Mouse (Mus musculus): ENCODE results near the gene Usf3. TPM values are rescaled to one million over a fixed set of nuclear protein-coding genes. Genes with fewer than 3 reads are reported as not detected.

The Usf3 gene
- polyA plus RNA-seq, 1 experiment from 2014 or later, result 3.1 TPM

- Histone ChIP-seq H3K9ac (peak overlapping the region; percentile 95), H3K4me1 (peaks cover 14% of the 10 kb centered on the region), H3K36me3 (no peaks in the 10 kb centered on the region), H3K27ac (peak overlapping the region; percentile 99), H3K27me3 (no peaks in the 10 kb centered on the region), H3K4me2 (peak overlapping the region; percentile 84), H3K4me3 (peak overlapping the region; percentile 97), H3K9me3 (no peaks in the 10 kb centered on the region)
- ATAC-seq (ENCODE audit: insufficient number of reproducible peaks, low FRiP score, low TSS enrichment, low read depth), result peak; percentile 86
- under 1% methylated on average over 42 of the region's 44 CpGs for WGBS
Measured at GRCm38 (mm10) chr16:44140186-44140787, 32.8 kb upstream of the Usf3 start.

- WGBS, result 35% methylated on average over 6 of the region's 6 CpGs
- Histone ChIP-seq H3K4me1 (peaks cover 14% of the 10 kb centered on the region), H3K4me2 (peak overlapping the region; percentile 84; the same call in 1 of the 2 replicates), H3K4me3 (peak overlapping the region; percentile 97), H3K9me3 (no peaks in the 10 kb centered on the region), H3K27me3 (no peaks in the 10 kb centered on the region), H3K27ac (peak overlapping the region; percentile 50; the same call in 1 of the 2 replicates), H3K9ac (no peak overlapping the region), H3K36me3 (no peaks in the 10 kb centered on the region)
- no peak for ATAC-seq (ENCODE audit: insufficient number of reproducible peaks, low FRiP score, low TSS enrichment, low read depth)
Measured at GRCm38 (mm10) chr16:44141483-44141882, 31.6 kb upstream of the Usf3 start.

- 88% methylated on average over 1 of the region's 1 CpGs for WGBS
- H3K4me1 ChIP-seq, result no peaks in the 10 kb centered on the region
- no peak for ATAC-seq (ENCODE audit: insufficient number of reproducible peaks, low FRiP score, low TSS enrichment, low read depth)
- H3K27me3 ChIP-seq, result no peaks in the 10 kb centered on the region
- no peak overlapping the region for H3K4me3 ChIP-seq
- H3K27ac ChIP-seq, result no peak overlapping the region
- no peak overlapping the region for H3K4me2 ChIP-seq
- no peaks in the 10 kb centered on the region for H3K9me3 ChIP-seq
- no peak overlapping the region for H3K9ac ChIP-seq
- H3K36me3 ChIP-seq, result no peaks in the 10 kb centered on the region
Measured at GRCm38 (mm10) chr16:44149002-44149767, 23.9 kb upstream of the Usf3 start.

- no peak for ATAC-seq (ENCODE audit: insufficient number of reproducible peaks, low FRiP score, low TSS enrichment, low read depth)
- Histone ChIP-seq H3K4me2 (no peak overlapping the region), H3K4me1 (no peaks in the 10 kb centered on the region), H3K36me3 (peaks cover 19% of the 10 kb centered on the region), H3K4me3 (no peak overlapping the region), H3K27ac (no peak overlapping the region), H3K27me3 (no peaks in the 10 kb centered on the region), H3K9me3 (no peaks in the 10 kb centered on the region), H3K9ac (no peak overlapping the region)
- WGBS, result 66% methylated on average over 6 of the region's 6 CpGs
Measured at GRCm38 (mm10) chr16:44154497-44155057, 18.5 kb upstream of the Usf3 start.

- Histone ChIP-seq H3K4me3 (no peak overlapping the region), H3K9me3 (no peaks in the 10 kb centered on the region), H3K4me2 (no peak overlapping the region), H3K36me3 (peaks cover 22% of the 10 kb centered on the region), H3K9ac (no peak overlapping the region), H3K27me3 (no peaks in the 10 kb centered on the region), H3K27ac (no peak overlapping the region), H3K4me1 (no peaks in the 10 kb centered on the region)
- ATAC-seq (ENCODE audit: insufficient number of reproducible peaks, low FRiP score, low TSS enrichment, low read depth), result no peak
- 92% methylated on average over 7 of the region's 7 CpGs for WGBS
Measured at GRCm38 (mm10) chr16:44159325-44159724, 13.7 kb upstream of the Usf3 start.

- H3K4me1 ChIP-seq, result no peaks in the 10 kb centered on the region; the same call in 1 of the 2 replicates
- no peak overlapping the region for H3K4me3 ChIP-seq
- ATAC-seq (ENCODE audit: insufficient number of reproducible peaks, low FRiP score, low TSS enrichment, low read depth), result no peak
- H3K27ac ChIP-seq, result no peak overlapping the region
- no peaks in the 10 kb centered on the region for H3K27me3 ChIP-seq
- no peaks in the 10 kb centered on the region for H3K9me3 ChIP-seq
- 86% methylated on average over 2 of the region's 2 CpGs for WGBS
- H3K36me3 ChIP-seq, result peaks cover 10% of the 10 kb centered on the region
- H3K4me2 ChIP-seq, result no peak overlapping the region
- H3K9ac ChIP-seq, result no peak overlapping the region
Measured at GRCm38 (mm10) chr16:44163831-44164230, 9.2 kb upstream of the Usf3 start.

GRCm38 (mm10) chr16:44165182-44165581 lies 7.9 kb upstream of the Usf3 start:
- no peaks in the 10 kb centered on the region for H3K9me3 ChIP-seq
- no peak for ATAC-seq (ENCODE audit: insufficient number of reproducible peaks, low FRiP score, low TSS enrichment, low read depth)
- 26% methylated on average over 3 of the region's 3 CpGs for WGBS

GRCm38 (mm10) chr16:44168990-44169389 lies 4.1 kb upstream of the Usf3 start:
- Histone ChIP-seq H3K4me1 (peaks cover 7% of the 10 kb centered on the region), H3K9me3 (no peaks in the 10 kb centered on the region), H3K27ac (no peak overlapping the region), H3K36me3 (no peaks in the 10 kb centered on the region), H3K9ac (no peak overlapping the region), H3K4me3 (no peak overlapping the region), H3K27me3 (no peaks in the 10 kb centered on the region), H3K4me2 (no peak overlapping the region)
- 73% methylated on average over 4 of the region's 4 CpGs for WGBS
- ATAC-seq (ENCODE audit: insufficient number of reproducible peaks, low FRiP score, low TSS enrichment, low read depth), result no peak

More at GRCm38 (mm10) chr16:44165182-44165581, 7.9 kb upstream of the Usf3 start:
- Histone ChIP-seq H3K27ac (no peak overlapping the region), H3K4me1 (no peaks in the 10 kb centered on the region; the same call in 1 of the 2 replicates), H3K4me2 (no peak overlapping the region), H3K36me3 (no peaks in the 10 kb centered on the region), H3K27me3 (no peaks in the 10 kb centered on the region), H3K9ac (no peak overlapping the region), H3K4me3 (no peak overlapping the region)

- H3K27me3 ChIP-seq, result no peaks in the 10 kb centered on the region
Measured at GRCm38 (mm10) chr16:44172297-44173154, 520 bp upstream of the Usf3 start.

GRCm38 (mm10) chr16:44173966-44174530 lies 1.0 kb downstream of the Usf3 start:
- Histone ChIP-seq H3K4me1 (peaks cover 19% of the 10 kb centered on the region), H3K27ac (peak overlapping the region; percentile 94), H3K27me3 (no peaks in the 10 kb centered on the region), H3K9me3 (no peaks in the 10 kb centered on the region), H3K9ac (peak overlapping the region; percentile 97), H3K36me3 (peaks cover under 1% of the 10 kb centered on the region; the same call in 1 of the 2 replicates), H3K4me2 (peak overlapping the region; percentile 82), H3K4me3 (peak overlapping the region; percentile 91)
- no peak for ATAC-seq (ENCODE audit: insufficient number of reproducible peaks, low FRiP score, low TSS enrichment, low read depth)
- WGBS, result 14% methylated on average over 7 of the region's 7 CpGs

More at GRCm38 (mm10) chr16:44172297-44173154, 520 bp upstream of the Usf3 start:
- peak overlapping the region; percentile 91 for H3K4me3 ChIP-seq
- peak overlapping the region; percentile 82 for H3K4me2 ChIP-seq
- peak; percentile 99 for ATAC-seq (ENCODE audit: insufficient number of reproducible peaks, low FRiP score, low TSS enrichment, low read depth)
- H3K9ac ChIP-seq, result peak overlapping the region; percentile 34
- H3K27ac ChIP-seq, result peak overlapping the region; percentile 94
- WGBS, result 0% methylated on average over 26 of the region's 26 CpGs
- peaks cover 17% of the 10 kb centered on the region for H3K4me1 ChIP-seq
- no peaks in the 10 kb centered on the region for H3K36me3 ChIP-seq
- H3K9me3 ChIP-seq, result no peaks in the 10 kb centered on the region

GRCm38 (mm10) chr16:44175001-44175400 lies 2.0 kb downstream of the Usf3 start:
- H3K4me2 ChIP-seq, result no peak overlapping the region
- no peak overlapping the region for H3K4me3 ChIP-seq
- no peaks in the 10 kb centered on the region for H3K27me3 ChIP-seq
- peaks cover 3% of the 10 kb centered on the region; the same call in 1 of the 2 replicates for H3K36me3 ChIP-seq
- H3K9me3 ChIP-seq, result no peaks in the 10 kb centered on the region
- no peak for ATAC-seq (ENCODE audit: insufficient number of reproducible peaks, low FRiP score, low TSS enrichment, low read depth)
- H3K27ac ChIP-seq, result no peak overlapping the region
- H3K9ac ChIP-seq, result no peak overlapping the region
- WGBS, result 53% methylated on average over 1 of the region's 1 CpGs
- peaks cover 19% of the 10 kb centered on the region for H3K4me1 ChIP-seq
